Mouse (Mus musculus): Measurements from ENCODE around the gene Ap5z1. TPM values are rescaled to one million over a fixed set of nuclear protein-coding genes. Genes with fewer than 3 reads are reported as not detected.

The Ap5z1 gene
- polyA plus RNA-seq, 1 experiment from 2014 or later = 6.4 TPM

DNA sequence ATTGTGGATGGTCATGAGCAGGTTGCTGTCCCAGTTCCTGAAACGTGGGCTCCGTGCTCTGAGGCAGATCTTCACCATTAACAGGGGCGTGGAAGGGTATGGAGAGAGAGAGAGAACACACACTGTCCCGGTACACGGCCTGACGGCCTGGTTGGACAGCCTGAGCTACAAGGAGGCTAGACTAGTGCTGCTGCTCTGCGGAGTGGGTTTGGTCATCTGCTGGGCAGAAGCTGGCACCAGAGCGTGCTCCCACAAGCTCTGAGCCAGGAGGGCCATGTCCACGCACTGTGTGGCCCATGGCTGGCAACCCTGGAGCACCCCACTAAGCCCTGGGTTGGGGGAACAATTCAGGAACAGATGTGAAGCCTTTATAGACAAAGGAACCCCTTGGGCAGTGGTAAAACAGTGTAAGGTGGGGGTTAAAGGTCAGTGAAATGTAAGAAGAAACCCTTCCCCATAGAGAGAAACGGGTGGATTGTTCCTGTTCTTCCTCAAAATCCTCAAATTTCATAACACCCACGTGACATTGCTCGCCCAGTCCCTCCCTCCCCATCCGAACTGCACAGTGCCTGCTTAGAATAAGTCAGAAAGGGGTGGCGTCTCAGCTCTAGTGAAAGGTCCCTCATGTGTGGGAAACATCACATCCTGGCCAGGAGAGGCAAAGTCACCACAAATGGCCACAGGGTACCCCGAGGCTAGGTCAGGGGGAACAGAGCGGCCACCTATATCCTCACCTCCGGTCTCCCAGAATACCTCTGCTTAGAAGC, 4.8 kb upstream of the Ap5z1 start:
- ATAC-seq (replicated peaks; ENCODE audit: low FRiP score, low read depth) = no peak
- H3K36me3 ChIP-seq (ENCODE audit: insufficient read depth, low read length) = peaks cover 37% of the 10 kb centered on the region

DNA sequence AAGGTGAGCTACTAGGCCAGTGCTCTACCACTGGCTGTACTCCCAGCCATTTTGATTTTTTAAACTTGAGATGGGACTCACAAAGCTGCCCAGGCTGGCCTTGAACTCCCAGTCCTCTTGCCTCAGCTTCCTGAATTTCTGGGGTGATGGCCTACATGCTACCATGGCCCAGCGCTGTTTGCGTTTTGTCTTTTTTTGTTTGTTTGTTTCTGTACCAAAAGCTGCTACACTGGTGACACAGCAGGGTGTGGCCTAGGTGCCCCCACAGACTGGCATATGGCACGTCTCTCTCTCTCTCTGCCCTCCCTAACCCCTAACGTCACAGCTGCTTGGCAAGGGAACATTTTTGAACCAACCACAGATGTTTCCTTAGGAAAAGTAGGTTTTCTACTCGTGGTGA, 3.9 kb upstream of the Ap5z1 start:
- Histone ChIP-seq H3K27ac (no peak overlapping the region), H3K36me3 (ENCODE audit: insufficient read depth, low read length) (peaks cover 31% of the 10 kb centered on the region), H3K9ac (ENCODE audit: low read depth, low read length) (no peak overlapping the region), H3K4me2 (ENCODE audit: low read length) (no peak overlapping the region), H3K9me3 (replicated peaks; ENCODE audit: low read length) (no peaks in the 10 kb centered on the region), H3K4me1 (replicated peaks; ENCODE audit: insufficient read depth, low read length) (peaks cover 3% of the 10 kb centered on the region; the same call in 1 of the 2 replicates), H3K27me3 (ENCODE audit: insufficient read depth, low read length) (no peaks in the 10 kb centered on the region), H3K4me3 (replicated peaks; ENCODE audit: low read depth, low read length) (no peak overlapping the region)
- no peak for ATAC-seq (replicated peaks; ENCODE audit: low FRiP score, low read depth)
- no peak for DNase-seq (ENCODE audit: low spot score)
- WGBS = 83% methylated on average over 5 of the region's 5 CpGs
- no peak for TF ChIP-seq CTCF (IDR thresholded peaks at IDR 0.05; ENCODE audit: low read depth)

More for the DNA sequence above, 4.8 kb upstream of the Ap5z1 start:
- Histone ChIP-seq H3K4me2 (ENCODE audit: low read length) (no peak overlapping the region), H3K27ac (no peak overlapping the region), H3K4me3 (replicated peaks; ENCODE audit: low read depth, low read length) (no peak overlapping the region), H3K27me3 (ENCODE audit: insufficient read depth, low read length) (no peaks in the 10 kb centered on the region), H3K9ac (ENCODE audit: low read depth, low read length) (no peak overlapping the region), H3K9me3 (replicated peaks; ENCODE audit: low read length) (no peaks in the 10 kb centered on the region), H3K4me1 (replicated peaks; ENCODE audit: insufficient read depth, low read length) (no peaks in the 10 kb centered on the region; the same call in 1 of the 2 replicates)
- 85% methylated on average over 17 of the region's 17 CpGs for WGBS
- no peak for DNase-seq (ENCODE audit: low spot score)
- TF ChIP-seq CTCF (IDR thresholded peaks at IDR 0.05; ENCODE audit: low read depth) = no peak

GRCm38 (mm10) chr5:142461942-142462640, 1.7 kb upstream of the Ap5z1 start:
- DNase-seq (ENCODE audit: low spot score) (no peak), ATAC-seq (replicated peaks; ENCODE audit: low FRiP score, low read depth) (no peak)
- Histone ChIP-seq H3K4me2 (ENCODE audit: low read length) (no peak overlapping the region), H3K4me1 (replicated peaks; ENCODE audit: insufficient read depth, low read length) (peaks cover 4% of the 10 kb centered on the region; the same call in 1 of the 2 replicates), H3K27me3 (ENCODE audit: insufficient read depth, low read length) (no peaks in the 10 kb centered on the region), H3K9ac (ENCODE audit: low read depth, low read length) (no peak overlapping the region), H3K36me3 (ENCODE audit: insufficient read depth, low read length) (peaks cover 17% of the 10 kb centered on the region; the same call in 1 of the 2 replicates), H3K9me3 (replicated peaks; ENCODE audit: low read length) (no peaks in the 10 kb centered on the region), H3K27ac (no peak overlapping the region), H3K4me3 (replicated peaks; ENCODE audit: low read depth, low read length) (no peak overlapping the region)
- TF ChIP-seq CTCF (IDR thresholded peaks at IDR 0.05; ENCODE audit: low read depth) = no peak
- WGBS = 93% methylated on average over 7 of the region's 7 CpGs

DNA sequence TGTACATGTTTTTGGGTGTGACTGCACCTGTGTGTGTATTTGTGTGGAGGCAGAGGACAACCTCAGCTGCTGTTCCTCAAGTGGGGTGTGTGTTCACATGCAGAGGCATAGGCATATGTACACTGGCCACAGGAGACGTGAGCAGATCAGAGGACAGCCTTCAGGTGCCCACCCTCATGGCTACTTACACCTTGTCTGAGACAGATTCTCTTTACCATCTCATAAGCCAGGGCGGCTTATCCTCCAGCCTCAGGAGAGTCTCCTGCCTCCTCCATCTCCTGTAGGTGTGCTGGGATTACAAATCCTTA, 1.1 kb upstream of the Ap5z1 start:
- TF ChIP-seq CTCF (IDR thresholded peaks at IDR 0.05; ENCODE audit: low read depth) = no peak
- Histone ChIP-seq H3K27ac (no peak overlapping the region), H3K4me3 (replicated peaks; ENCODE audit: low read depth, low read length) (no peak overlapping the region), H3K4me2 (ENCODE audit: low read length) (no peak overlapping the region), H3K9ac (ENCODE audit: low read depth, low read length) (no peak overlapping the region), H3K9me3 (replicated peaks; ENCODE audit: low read length) (no peaks in the 10 kb centered on the region), H3K36me3 (ENCODE audit: insufficient read depth, low read length) (peaks cover 22% of the 10 kb centered on the region; the same call in 1 of the 2 replicates), H3K27me3 (ENCODE audit: insufficient read depth, low read length) (no peaks in the 10 kb centered on the region), H3K4me1 (replicated peaks; ENCODE audit: insufficient read depth, low read length) (peaks cover 4% of the 10 kb centered on the region; the same call in 1 of the 2 replicates)
- no peak for DNase-seq (ENCODE audit: low spot score)
- 92% methylated on average over 2 of the region's 2 CpGs for WGBS
- no peak for ATAC-seq (replicated peaks; ENCODE audit: low FRiP score, low read depth)

DNA sequence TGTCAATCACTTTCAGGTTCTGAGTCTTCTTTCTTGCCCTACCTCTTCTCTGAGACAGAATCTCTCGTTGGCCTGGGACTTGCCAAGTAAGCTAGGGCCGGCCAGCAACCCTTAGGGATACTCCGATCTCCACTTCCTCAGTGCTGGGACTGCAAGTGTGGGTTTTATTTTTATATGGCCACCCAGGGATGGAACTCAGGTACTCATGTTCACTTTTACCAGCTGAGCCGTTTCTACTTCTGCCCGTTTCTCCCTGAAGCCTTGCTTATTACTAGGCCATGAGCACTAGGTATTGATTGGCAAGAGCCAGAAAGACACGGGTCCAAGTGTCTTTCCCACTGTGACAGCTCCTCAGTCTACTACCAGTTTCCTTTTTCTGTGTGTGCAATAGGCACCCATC, 733 bp upstream of the Ap5z1 start:
- WGBS = 86% methylated on average over 6 of the region's 6 CpGs
- no peak overlapping the region for H3K4me3 ChIP-seq (replicated peaks; ENCODE audit: low read depth, low read length)
- H3K9me3 ChIP-seq (replicated peaks; ENCODE audit: low read length) = no peaks in the 10 kb centered on the region
- H3K9ac ChIP-seq (ENCODE audit: low read depth, low read length) = peak overlapping the region; percentile 60; the same call in 1 of the 2 replicates
- DNase-seq (ENCODE audit: low spot score) = no peak
- peak overlapping the region; percentile 90 for H3K27ac ChIP-seq
- H3K4me2 ChIP-seq (ENCODE audit: low read length) = peak overlapping the region; percentile 82
- peaks cover 4% of the 10 kb centered on the region; the same call in 1 of the 2 replicates for H3K4me1 ChIP-seq (replicated peaks; ENCODE audit: insufficient read depth, low read length)
- no peak for ATAC-seq (replicated peaks; ENCODE audit: low FRiP score, low read depth)
- no peaks in the 10 kb centered on the region for H3K27me3 ChIP-seq (ENCODE audit: insufficient read depth, low read length)
- no peak for TF ChIP-seq CTCF (IDR thresholded peaks at IDR 0.05; ENCODE audit: low read depth)
- peaks cover 25% of the 10 kb centered on the region; the same call in 1 of the 2 replicates for H3K36me3 ChIP-seq (ENCODE audit: insufficient read depth, low read length)

- DNase-seq (ENCODE audit: low spot score) (no peak), ATAC-seq (replicated peaks; ENCODE audit: low FRiP score, low read depth) (no peak)
- no peaks in the 10 kb centered on the region for H3K9me3 ChIP-seq (replicated peaks; ENCODE audit: low read length)
- TF ChIP-seq CTCF (IDR thresholded peaks at IDR 0.05; ENCODE audit: low read depth) = no peak
- 96% methylated on average over 13 of the region's 13 CpGs for WGBS
- H3K27me3 ChIP-seq (ENCODE audit: insufficient read depth, low read length) = no peaks in the 10 kb centered on the region
- H3K4me2 ChIP-seq (ENCODE audit: low read length) = no peak overlapping the region
- H3K36me3 ChIP-seq (ENCODE audit: insufficient read depth, low read length) = peaks cover 28% of the 10 kb centered on the region
- H3K4me1 ChIP-seq (replicated peaks; ENCODE audit: insufficient read depth, low read length) = 0 out of 2 replicates have a peak, but pooled peaks cover 4% of the 10 kb centered on the region
- H3K9ac ChIP-seq (ENCODE audit: low read depth, low read length) = no peak overlapping the region
- H3K4me3 ChIP-seq (replicated peaks; ENCODE audit: low read depth, low read length) = no peak overlapping the region
- H3K27ac ChIP-seq = no peak overlapping the region
Measured at GRCm38 (mm10) chr5:142468375-142468774, 4.6 kb downstream of the Ap5z1 start.
